Mouse (Mus musculus): ENCODE measurements around the gene Gpr173. TPM values are rescaled to one million over a fixed set of nuclear protein-coding genes. Genes with fewer than 3 reads are reported as not detected.
"Not testable (repeated sequence)": the region's sequence is repeated elsewhere in the genome, so short reads cannot be mapped to it uniquely, and the experiment has no call there.

Gpr173 gene
- polyA plus RNA-seq, 1 experiment from 2014 or later, result 4.5 TPM

DNA sequence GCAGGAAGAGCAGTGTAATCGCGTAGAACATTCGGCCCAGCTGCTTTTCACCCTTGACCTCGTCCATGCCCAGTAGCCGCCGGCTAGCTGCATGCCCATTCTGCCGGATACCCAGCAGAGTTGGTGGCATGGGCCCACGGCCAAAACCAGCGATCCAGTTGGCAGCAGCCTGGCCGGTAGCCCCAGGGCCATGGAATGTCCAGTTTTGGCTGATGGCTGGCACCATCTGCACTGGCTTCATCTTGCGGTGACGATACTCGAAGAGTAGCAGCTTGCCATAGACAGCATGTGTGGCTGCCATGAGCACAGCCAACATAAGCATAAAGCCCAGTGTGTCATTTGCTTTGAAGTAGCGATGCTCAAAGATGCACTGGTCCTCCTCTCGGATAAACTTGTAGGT, 21.9 kb downstream of the Gpr173 start:
- no peak overlapping the region for H3K4me3 ChIP-seq (ENCODE audit: low read depth, low read length)
- H3K27ac ChIP-seq (ENCODE audit: low read depth), result no peak overlapping the region
- DNase-seq (no peak), ATAC-seq (ENCODE audit: insufficient read depth) (no peak)
- H3K9me3 ChIP-seq (ENCODE audit: low read depth, low read length), result no peaks in the 10 kb centered on the region
- H3K4me2 ChIP-seq, result no peak overlapping the region
- peaks cover 19% of the 10 kb centered on the region; the same call in 1 of the 2 replicates for H3K27me3 ChIP-seq (ENCODE audit: insufficient read depth, low read length)
- no peak for TF ChIP-seq CTCF (IDR thresholded peaks at IDR 0.05; ENCODE audit: low read depth)
- no peak overlapping the region for H3K9ac ChIP-seq
- WGBS, result 90% methylated on average over 15 of the region's 15 CpGs
- H3K36me3 ChIP-seq (ENCODE audit: insufficient read depth), result no peaks in the 10 kb centered on the region
- no peaks in the 10 kb centered on the region for H3K4me1 ChIP-seq (ENCODE audit: insufficient read depth)

DNA sequence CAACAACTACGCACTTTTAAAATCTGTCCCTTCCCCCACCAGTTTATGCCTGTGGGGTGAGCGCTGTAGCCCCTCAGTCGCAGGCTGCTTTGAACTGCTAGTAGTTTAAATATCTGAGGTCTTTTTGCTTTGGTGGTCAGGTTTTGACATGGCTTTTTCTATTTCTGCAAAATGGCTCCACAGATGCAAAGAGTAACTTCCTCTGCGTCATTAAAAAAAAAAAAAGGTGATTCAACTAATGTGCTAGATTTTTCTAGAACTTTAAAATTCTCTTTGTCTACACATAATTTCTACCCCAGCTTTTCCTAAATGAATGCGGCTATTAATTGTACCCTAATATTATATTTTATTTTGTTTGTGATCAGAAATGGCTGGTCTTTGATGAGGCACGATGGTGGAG, 25.6 kb downstream of the Gpr173 start:
- WGBS, result 26% methylated on average over 6 of the region's 6 CpGs

DNA sequence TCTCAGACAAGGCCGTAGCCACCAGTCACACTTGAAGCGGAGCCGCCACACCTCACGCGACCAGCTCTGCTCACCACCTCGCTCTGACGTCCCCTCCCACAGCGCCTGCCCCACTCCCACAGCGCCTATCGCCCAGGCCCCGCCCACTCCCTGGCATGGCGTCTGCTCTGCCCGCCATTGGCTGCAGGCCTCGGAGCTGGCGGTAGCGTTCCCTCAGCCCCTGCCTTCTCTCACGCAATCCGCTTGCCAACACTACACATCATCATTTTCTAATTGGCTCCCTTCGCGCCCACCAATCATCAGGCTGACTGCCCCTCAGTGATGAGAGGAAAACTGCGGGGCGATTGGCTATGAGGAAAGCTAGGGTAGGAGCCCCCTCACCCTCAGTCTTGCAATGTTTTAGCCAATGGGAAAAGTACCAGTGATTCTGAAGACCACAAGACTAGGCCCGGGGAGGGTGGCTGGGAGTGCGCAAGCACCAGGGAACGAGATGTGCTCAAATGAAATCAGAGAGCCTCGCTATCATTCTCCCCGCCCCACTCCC, 26.1 kb downstream of the Gpr173 start, which contains the start of gene Tspyl2:
Gene Tspyl2, minus strand, starts transcription at position 68 of the 544 bp plus-strand sequence.
- H3K4me3 ChIP-seq (ENCODE audit: low read depth, low read length), result peak within 1 kb of the TSS; percentile 62
- peak; percentile 95 for DNase-seq
- no peaks in the 10 kb centered on the region for H3K4me1 ChIP-seq (ENCODE audit: insufficient read depth)
- peak within 1 kb of the TSS; percentile 86 for H3K27ac ChIP-seq (ENCODE audit: low read depth)
- peak within 1 kb of the TSS; percentile 57 for H3K4me2 ChIP-seq
- H3K36me3 ChIP-seq (ENCODE audit: insufficient read depth), result peaks cover 19% of the 10 kb centered on the region; the same call in 1 of the 2 replicates
- TF ChIP-seq CTCF (IDR thresholded peaks at IDR 0.05; ENCODE audit: low read depth), result no peak
- no peaks in the 10 kb centered on the region for H3K9me3 ChIP-seq (ENCODE audit: low read depth, low read length)
- peaks cover 15% of the 10 kb centered on the region; the same call in 1 of the 2 replicates for H3K27me3 ChIP-seq (ENCODE audit: insufficient read depth, low read length)
- 6% methylated on average over 26 of the region's 27 CpGs for WGBS
- peak within 1 kb of the TSS; percentile 79 for H3K9ac ChIP-seq
- ATAC-seq (ENCODE audit: insufficient read depth), result peak; percentile 98

More for the DNA sequence above, 25.6 kb downstream of the Gpr173 start:
- no peaks in the 10 kb centered on the region for H3K4me1 ChIP-seq (ENCODE audit: insufficient read depth)
- peaks cover 19% of the 10 kb centered on the region; the same call in 1 of the 2 replicates for H3K36me3 ChIP-seq (ENCODE audit: insufficient read depth)
- peak overlapping the region; percentile 62 for H3K4me3 ChIP-seq (ENCODE audit: low read depth, low read length)
- no peak for ATAC-seq (ENCODE audit: insufficient read depth)
- no peak for DNase-seq
- H3K4me2 ChIP-seq, result peak overlapping the region; percentile 54
- H3K27me3 ChIP-seq (ENCODE audit: insufficient read depth, low read length), result peaks cover 15% of the 10 kb centered on the region; the same call in 1 of the 2 replicates
- no peak for TF ChIP-seq CTCF (IDR thresholded peaks at IDR 0.05; ENCODE audit: low read depth)
- no peaks in the 10 kb centered on the region for H3K9me3 ChIP-seq (ENCODE audit: low read depth, low read length)
- H3K9ac ChIP-seq, result no peak overlapping the region; the same call in 1 of the 2 replicates
- H3K27ac ChIP-seq (ENCODE audit: low read depth), result peak overlapping the region; percentile 86

DNA sequence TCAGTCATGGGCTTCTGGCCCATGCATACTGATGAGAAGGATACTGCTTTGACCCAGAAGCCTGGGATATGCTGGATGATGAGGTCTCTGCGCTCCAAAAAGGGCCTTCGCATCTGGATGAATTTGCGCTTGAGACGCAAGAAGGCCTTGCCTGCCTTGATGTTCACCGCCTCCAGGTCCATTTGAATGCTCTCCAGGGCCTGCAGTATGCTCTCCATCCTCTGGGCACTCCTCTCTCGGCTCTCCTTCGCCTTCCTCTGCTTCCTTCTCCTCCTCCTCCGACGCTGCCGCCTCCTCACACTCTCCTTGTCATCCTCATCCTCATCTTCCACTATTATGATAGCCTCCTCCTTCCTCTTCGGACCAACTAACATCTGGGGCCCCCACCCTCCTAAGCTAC, 27.0 kb downstream of the Gpr173 start:
- peaks cover 19% of the 10 kb centered on the region; the same call in 1 of the 2 replicates for H3K36me3 ChIP-seq (ENCODE audit: insufficient read depth)
- no peak for TF ChIP-seq CTCF (IDR thresholded peaks at IDR 0.05; ENCODE audit: low read depth)

DNA sequence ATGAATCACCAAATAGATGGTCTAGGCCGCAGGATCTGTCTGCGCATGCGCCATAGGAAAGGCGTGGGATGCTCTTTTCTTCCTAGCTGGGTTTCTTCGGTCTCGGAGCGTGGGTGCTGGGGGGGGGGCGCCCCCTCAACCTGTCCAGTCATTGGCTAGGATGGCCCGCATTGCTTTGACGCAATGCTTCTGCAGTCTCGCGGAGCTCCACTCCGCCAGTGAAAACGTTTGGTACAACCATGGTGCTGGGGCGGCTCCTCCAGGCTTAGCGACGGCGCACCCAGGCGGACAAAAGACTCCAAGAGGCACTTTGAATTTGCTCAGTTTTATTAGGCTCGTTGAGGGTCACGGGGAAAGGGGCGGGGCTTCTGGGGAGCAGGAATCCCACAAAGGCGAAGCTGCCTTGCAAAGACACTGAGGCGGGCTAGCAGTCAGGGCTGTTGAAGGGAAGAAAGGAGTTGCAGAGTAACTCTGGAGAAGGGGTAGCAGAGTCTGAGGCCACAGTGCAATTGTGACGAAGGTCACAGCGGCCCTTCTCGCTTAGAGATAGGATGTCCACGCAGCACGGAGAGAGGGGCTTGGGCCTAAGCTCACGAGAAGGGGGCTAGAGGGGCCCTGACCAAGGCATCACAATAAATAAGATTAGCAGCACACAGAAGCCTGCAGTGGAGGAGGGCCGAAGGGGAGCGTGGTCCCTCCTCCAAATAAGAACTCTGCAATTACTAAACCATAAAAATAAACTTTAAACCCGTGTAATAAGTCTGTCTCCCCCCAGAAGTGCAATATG, 31.8 kb downstream of the Gpr173 start:
- H3K27ac ChIP-seq (ENCODE audit: low read depth), result peak overlapping the region; percentile 93
- DNase-seq (peak; percentile 92), ATAC-seq (ENCODE audit: insufficient read depth) (peak; percentile 99)
- peak overlapping the region; percentile 59 for H3K4me2 ChIP-seq
- H3K9ac ChIP-seq, result peak overlapping the region; percentile 52
- WGBS, result 10% methylated on average over 33 of the region's 33 CpGs
- H3K4me1 ChIP-seq (ENCODE audit: insufficient read depth), result no peaks in the 10 kb centered on the region
- no peaks in the 10 kb centered on the region for H3K27me3 ChIP-seq (ENCODE audit: insufficient read depth, low read length)
- H3K9me3 ChIP-seq (ENCODE audit: low read depth, low read length), result no peaks in the 10 kb centered on the region
- no peak for TF ChIP-seq CTCF (IDR thresholded peaks at IDR 0.05; ENCODE audit: low read depth)
- H3K36me3 ChIP-seq (ENCODE audit: insufficient read depth), result peaks cover 19% of the 10 kb centered on the region; the same call in 1 of the 2 replicates
- peak overlapping the region; percentile 27 for H3K4me3 ChIP-seq (ENCODE audit: low read depth, low read length)

More for the DNA sequence above, 27.0 kb downstream of the Gpr173 start:
- peak overlapping the region; percentile 80 for H3K27ac ChIP-seq (ENCODE audit: low read depth)
- peak overlapping the region; percentile 57 for H3K4me2 ChIP-seq
- peak overlapping the region; percentile 79 for H3K9ac ChIP-seq
- no peaks in the 10 kb centered on the region for H3K4me1 ChIP-seq (ENCODE audit: insufficient read depth)
- peak overlapping the region; percentile 62 for H3K4me3 ChIP-seq (ENCODE audit: low read depth, low read length)
- H3K27me3 ChIP-seq (ENCODE audit: insufficient read depth, low read length), result peaks cover 15% of the 10 kb centered on the region; the same call in 1 of the 2 replicates
- WGBS, result 25% methylated on average over 11 of the region's 11 CpGs
- peak; percentile 13 for DNase-seq
- ATAC-seq (ENCODE audit: insufficient read depth), result no peak
- H3K9me3 ChIP-seq (ENCODE audit: low read depth, low read length), result no peaks in the 10 kb centered on the region

DNA sequence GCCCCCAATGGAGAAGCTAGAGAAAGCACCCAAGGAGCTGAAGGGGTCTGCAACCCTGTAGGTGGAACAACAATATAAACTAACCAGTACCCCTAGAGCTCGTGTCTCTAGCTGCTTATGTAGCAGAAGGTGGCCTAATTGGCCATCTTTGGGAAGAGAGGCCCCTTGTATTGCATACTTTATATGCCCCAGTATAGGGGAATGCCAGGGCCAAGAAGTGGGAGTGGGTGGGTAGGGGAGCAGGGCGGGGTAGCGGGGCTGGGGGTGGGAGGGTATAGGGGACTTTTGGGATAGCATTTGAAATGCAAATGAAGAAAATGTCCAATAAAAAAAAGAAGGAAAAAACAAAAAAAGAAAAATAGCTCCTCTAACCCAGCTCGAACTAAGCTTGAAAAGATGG, 32.4 kb downstream of the Gpr173 start:
- ATAC-seq (ENCODE audit: insufficient read depth), result peak; percentile 36; the same call in 1 of the 2 replicates
- 32% methylated on average over 4 of the region's 4 CpGs for WGBS
- not testable (repeated sequence) for H3K27me3 ChIP-seq (ENCODE audit: insufficient read depth, low read length); H3K9ac ChIP-seq; H3K9me3 ChIP-seq (ENCODE audit: low read depth, low read length); H3K27ac ChIP-seq (ENCODE audit: low read depth); H3K4me1 ChIP-seq (ENCODE audit: insufficient read depth); DNase-seq
- Histone ChIP-seq H3K4me3 (ENCODE audit: low read depth, low read length) (peak overlapping the region; percentile 27; the same call in 1 of the 2 replicates), H3K4me2 (peak overlapping the region; percentile 59), H3K36me3 (ENCODE audit: insufficient read depth) (peaks cover 19% of the 10 kb centered on the region; the same call in 1 of the 2 replicates)

DNA sequence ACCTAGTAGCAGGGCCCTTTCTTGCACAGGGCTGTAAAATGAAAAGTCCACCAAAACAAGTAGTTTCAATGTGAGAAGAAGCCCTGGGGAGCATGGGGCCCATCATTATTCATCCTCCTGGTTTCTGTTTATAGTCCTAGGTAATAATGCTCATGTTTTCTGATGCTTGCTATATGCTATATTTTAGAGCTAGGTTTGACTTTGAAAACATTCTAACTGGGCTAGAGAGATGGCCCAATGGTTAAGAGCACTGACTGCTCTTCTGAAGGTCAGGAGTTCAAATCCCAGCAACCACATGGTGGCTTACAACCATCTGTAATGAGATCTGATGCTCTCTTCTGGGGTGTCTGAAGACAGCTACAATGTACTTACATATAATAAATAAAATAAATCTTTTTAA, 39.1 kb downstream of the Gpr173 start:
- not testable (repeated sequence) for H3K4me1 ChIP-seq (ENCODE audit: insufficient read depth); ATAC-seq (ENCODE audit: insufficient read depth); H3K27ac ChIP-seq (ENCODE audit: low read depth); H3K36me3 ChIP-seq (ENCODE audit: insufficient read depth); H3K4me2 ChIP-seq; H3K9me3 ChIP-seq (ENCODE audit: low read depth, low read length); DNase-seq; H3K27me3 ChIP-seq (ENCODE audit: insufficient read depth, low read length); H3K9ac ChIP-seq; H3K4me3 ChIP-seq (ENCODE audit: low read depth, low read length)
